Mouse (Mus musculus) adrenal gland, postnatal 14 days (tissue): Measurements from ENCODE around the gene Lnpep. TPM values are rescaled to one million over a fixed set of nuclear protein-coding genes. Genes with fewer than 3 reads are reported as not detected.
"Not testable (repeated sequence)": the region's sequence is repeated elsewhere in the genome, so short reads cannot be mapped to it uniquely, and the experiment has no call there.

ENCODE experiments used
- DNase-seq: peaks from one replicate; pipeline ENCODE4 v3.0.0; 2021; ENCODE audit warnings: mixed read lengths
- long read RNA-seq, 2 experiments: library from polyadenylated mRNA; stranded (forward); transcript quantifications; one replicate each; pipeline ENCODE4 v2.0.0; 2021
- total RNA-seq: library from RNA; stranded (reverse); gene quantifications from 2 replicates; pipeline ENCODE4 v1.2.3, GENCODE M21; 2021

The Lnpep gene
- total RNA-seq = 120 and 123 TPM in 2 replicates
- long read RNA-seq, experiment 1, partial matches to known transcripts = 2 of 8 reads
- long read RNA-seq, experiment 1, other reads (novel, unspliced or antisense) = 6 of 8 reads
- long read RNA-seq, experiment 2, full-length matches to known transcripts = 2 of 8 reads
- long read RNA-seq, experiment 2, partial matches to known transcripts = 1 of 8 reads
- long read RNA-seq, experiment 2, other reads (novel, unspliced or antisense) = 5 of 8 reads

DNA sequence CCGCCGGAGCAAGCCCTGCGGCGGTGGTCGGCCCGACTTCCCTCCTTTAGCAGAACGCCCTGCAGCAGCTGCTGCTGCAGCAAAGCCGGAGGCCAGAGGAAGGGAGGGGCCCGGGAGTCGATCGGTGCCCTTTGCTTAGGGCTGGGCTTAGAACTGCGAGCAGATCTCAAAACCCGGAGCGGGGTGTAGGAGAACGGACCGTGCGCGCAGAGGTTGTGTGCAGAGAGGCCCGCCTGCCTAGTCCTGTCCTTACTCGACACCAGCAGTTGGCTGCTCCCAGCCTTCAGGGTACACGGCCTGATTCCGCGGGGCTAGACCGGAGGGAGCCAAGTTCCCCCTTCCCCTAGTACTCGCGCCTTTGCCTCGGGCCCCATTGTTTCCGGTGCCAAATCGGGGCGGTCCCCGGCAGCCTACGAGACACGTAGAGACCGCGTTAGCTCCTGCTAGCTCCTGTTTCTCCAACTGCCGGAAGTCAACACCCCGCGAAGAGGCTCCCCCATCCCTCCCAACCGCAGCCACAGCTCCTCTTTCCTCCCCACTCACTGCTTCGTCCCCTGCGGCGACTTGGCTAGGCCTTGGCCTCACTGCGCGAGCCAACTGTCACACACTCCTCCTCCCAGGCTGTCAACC lies at the start of gene Lnpep:
Gene Lnpep (minus strand): TSS at position 94 of the 630 bp plus-strand sequence.
- DNase-seq = peak; percentile 95

DNA sequence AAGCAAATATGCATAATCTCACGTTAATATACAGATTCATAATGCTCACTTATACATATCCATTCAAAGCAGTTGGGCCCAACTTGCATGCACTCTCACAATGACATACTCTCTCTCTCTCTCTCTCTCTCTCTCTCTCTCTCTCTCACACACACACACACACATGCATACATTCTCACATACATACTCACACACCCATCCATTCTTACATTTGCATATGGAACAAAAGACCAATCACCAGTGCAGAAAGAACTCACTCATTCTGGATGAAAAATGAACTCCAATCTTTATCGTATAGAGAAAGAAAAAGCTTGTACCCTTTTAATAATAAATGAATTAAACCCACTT lies 31.0 kb upstream of the Lnpep start:
- DNase-seq = no peak

DNA sequence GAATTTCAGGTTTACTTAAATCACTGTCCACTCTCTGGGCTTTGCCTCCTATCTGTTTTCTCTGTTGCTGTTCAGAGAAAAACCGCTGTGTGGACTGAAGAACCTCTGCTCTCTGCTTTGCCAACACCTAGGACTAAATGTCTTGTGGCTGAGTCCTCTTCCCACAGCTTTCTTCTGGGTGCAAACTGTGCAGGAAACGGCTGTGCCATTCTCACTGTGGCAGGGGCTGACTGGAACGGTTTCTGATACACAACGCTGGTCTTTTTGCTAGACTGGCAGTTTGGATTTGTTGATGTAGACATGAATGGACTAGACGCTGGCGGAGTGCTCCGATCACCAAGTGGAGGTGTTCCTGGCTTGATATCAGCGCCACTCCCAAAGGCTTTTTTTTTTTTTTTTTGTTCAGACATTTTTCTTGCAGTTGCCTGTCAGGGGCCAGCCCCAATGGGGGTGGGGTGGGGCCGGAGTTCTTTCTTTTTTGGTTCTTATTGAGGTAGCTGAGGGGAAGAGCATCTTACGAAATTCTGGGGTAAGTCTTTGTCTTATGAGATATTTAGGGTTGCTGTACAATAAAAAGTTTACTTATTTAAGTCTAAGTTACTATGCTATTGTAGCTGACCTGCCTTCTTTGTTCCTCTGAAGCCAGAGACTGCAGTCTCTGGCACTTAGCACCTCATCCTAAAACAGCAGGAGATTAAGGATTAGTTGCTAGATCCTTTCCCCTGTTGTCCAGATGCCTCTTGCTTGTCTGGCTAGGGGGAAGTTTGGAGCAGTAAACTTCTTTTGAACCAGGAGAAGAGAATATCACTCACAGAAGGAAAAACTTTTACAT lies 30.4 kb upstream of the Lnpep start:
- no peak for DNase-seq

DNA sequence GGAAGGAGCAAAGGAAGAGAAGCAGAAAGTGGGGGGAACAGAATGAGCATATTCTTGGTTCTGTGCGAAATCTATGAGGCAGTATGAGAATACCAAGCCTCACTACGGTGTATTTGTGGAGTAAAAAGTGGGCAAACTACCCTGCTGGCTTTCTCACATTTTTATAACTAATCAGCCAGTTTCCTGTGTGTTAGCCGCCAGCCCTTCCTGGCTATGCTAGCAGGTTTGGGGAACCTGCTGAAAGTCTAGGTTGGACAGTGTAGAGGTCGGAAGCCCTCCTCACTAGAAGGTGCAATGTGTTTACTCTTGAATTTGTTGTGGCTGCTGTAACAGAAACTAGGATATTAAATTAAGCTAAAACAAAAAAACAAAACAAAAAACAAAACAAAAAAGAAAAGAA lies 27.7 kb upstream of the Lnpep start:
- no peak for DNase-seq

DNA sequence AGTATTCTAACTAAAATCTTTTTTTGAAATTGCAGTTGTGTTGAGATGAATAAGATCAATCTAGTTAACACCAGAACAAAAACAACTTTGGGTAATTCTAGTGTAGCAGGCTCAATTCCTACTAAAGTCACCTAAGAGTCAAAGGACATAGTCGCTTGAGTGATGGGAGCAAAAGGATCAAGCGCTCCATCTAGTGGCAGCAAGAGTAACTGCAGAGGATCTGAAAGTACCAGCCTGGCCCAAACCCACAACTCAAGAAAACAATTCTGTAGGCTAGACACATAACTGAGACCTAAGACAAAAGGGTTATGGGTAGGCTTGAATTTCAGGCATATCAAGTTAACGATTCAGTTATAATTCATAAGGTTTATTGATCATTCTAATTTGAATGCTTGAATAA lies 20.9 kb upstream of the Lnpep start:
- DNase-seq = peak; percentile 70

DNA sequence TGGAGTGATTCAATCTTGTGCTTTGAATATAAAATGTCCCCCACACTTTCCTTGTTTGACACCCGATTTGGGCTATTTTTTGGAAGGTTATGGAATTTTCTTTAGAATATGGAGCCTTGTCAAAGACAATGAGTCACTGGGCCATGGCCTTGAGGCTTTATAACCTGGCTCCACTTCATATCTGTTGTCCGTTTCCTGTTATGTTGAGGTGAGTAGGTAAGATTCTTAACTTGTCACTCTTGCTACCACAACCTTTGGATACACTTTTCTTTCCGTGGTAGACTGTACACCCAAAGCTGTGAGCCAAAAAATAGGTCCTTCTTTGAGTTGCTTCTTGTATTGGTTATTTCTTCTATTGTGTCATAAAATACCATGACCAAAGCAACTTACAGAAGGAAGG lies 12.5 kb upstream of the Lnpep start:
- no peak for DNase-seq

DNA sequence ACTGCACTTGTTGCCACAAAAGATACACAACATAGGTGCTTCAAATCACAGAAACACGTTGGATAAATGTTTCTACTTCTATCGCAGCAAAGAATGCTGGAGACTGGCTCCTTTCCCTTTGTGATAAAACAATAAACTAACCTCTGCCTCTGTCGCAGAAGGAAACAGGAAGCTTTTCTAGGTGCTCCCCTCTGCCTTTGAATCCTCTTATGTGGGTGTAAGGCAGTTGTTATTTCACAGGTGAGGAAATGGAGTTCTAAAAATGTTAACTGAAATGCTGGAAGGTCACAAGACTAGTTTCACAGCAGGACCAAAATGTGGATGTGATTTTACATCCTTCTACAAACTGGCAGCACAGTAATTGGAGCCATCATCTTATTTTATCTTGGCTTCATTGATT lies 11.3 kb upstream of the Lnpep start:
- no peak for DNase-seq

DNA sequence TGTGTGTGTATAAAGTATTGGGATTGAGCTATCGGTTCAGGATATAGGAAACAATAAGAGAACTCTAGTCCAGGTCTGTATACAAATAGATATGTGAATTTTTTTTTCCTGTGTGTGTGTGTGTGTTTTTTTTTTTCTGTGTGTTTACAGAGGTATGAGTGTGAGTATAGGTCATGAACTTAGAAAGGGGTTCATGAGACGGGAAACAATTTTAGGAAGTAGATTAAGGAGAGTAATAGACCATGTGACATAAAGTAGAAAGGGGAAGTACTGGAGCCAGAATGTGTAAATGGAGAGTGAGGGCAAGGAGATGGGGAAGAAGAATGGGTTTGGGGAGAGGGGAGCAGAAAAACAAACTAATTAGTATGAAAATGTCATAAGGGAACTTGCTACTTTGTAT lies 9.2 kb upstream of the Lnpep start:
- no peak for DNase-seq

DNA sequence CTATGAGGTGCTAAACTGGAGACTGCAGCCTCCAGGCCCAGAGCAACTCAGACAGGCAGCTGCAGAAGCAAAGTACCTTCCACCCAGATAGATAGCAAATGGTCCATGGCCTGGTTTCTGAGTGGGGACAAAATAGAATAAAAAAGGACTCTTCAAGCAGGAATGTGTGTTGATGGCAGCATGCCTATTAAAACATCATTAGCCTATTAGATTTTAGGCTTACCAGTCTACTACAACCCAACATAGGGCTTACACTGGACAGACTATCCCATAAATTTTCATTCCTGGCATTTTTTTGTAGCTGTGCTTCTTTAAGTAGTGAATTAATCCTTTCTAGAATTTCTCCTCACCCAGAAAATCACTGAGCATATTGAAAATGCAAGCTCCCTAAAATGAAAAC lies 7.1 kb upstream of the Lnpep start:
- no peak for DNase-seq

DNA sequence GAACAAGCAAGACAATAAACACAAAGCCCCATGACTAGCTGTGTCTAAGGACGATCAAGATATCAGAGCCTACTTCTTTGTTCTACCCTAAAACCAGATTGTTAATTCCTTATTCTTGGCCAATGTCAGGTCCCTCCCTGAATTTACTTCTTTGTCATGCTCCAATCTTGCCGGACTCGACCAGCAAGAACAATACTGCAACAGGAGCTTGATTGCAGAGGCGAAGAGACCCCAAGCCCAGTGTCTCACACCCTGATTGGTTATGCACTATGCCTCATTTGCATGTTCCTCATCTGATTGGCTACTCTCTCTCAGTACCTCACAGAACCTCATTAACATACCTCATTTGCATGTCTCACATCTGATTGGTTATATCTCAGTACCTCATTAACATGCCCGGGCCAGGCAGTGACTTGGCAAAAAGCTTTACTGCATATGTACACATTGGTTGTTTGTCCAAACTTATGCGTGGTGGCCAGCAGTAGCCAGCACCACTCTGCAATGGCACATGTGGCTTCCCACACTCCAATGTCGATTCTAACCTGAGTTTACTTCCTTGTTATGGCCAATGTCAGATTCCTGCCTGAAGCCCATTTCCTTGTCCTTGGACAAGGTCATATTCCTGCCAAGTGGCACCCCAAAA lies 3.5 kb upstream of the Lnpep start:
- not testable (repeated sequence) for DNase-seq

DNA sequence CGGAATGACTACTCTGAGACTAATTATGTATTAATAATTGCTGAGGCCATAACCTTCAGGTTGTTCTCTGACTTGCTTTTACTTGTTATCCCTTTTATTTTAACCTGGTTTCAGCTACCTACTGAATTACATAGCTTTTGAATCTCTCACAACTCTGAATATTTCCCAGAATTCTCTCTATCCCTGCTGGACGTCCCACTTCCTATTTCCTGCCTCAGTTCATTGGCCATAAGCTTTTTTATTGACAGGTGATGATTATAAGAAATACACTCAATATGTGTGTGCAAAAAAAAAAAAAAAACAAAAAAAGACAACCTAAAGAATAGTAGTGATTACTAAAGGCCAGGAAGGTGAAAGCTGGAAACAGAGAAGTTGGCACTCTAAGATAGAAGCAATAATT lies 2.7 kb upstream of the Lnpep start:
- DNase-seq = no peak

DNA sequence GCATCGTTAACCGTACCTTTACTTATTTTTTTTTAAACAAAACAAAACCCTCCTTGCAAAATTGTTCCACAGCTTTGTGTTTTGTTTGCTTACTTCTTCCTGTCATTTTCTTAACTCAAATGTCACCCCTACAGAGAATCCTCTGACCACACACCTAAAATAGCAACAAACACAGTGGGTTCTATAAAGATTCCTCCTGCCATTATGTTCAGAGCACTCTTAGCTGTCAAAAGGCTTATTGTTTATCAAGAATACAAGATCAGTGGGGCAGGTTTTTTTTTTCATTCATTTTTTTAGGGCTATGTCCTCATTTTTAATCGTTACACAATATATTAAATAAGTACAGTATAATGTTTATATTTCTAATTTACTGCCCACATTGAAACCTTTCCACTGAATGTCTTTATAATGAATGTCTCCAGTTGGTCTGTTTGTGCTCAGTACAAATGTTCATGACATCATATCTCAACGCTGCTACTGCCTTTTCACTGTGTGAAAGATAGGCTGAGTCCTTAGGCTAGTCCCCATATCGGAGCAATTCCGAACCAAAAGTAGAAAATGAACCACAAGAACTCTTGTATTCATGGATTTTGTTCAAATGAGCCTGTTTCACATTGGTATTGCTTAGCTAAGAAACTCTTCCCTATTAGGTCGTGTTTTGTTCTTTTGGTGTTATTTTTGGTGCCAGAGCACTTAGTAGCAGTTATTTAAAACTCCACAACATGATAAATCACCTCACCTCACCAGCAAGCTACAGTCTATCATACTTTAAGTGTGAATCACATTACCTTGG lies 1.2 kb upstream of the Lnpep start:
- no peak for DNase-seq

DNA sequence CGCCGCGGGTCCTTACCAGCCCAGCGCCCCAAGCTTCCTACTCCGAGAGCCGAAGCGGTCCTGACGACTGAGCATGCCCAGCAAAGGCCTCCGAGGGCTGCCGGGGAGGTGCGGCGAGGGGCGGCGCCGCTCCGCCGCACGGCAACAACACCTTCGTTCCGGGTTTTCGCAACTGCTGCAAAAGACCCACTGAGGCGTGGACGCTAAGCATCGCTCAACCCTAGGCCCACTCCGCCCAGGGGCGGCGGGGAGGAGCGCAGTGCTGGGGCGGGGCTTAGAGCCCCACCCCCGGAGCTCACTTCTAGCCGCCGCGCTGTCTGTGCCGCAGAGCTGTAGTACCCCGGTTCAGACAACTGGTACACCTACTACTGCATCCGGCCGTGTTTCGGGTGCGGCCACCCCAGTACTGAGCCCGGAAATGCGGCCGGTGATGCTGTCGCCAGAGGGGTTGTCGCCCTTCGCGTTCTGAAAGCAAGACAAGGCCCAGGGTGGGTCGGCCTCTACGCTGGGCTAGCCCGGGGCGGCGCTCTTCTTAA lies 361 bp downstream of the Lnpep start:
- DNase-seq = peak; percentile 98

DNA sequence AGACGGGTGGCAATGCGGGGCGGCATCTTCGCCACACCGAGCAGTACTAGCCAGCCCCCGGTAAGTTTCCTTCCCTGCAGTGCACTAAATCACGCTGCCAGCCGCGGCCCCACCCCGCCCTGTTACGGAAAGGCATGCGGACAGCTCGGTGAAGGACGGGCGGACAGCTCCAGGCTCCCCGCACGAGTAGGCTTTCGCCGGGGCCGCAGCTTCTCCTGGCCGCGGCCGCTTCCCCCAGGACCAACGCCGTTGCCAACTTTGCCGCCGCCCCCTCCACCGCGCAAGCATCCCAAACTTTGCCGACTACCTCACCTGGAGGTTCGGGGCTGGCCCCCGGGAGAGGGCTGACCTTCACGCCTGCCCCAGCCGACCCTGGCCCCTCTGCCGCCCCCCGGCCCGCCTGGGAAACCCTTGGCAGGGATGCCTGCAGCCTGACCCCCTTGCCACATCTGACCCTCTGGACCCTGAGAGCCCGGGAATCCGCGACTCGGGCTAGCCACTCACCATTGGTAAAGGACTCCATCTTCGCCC lies 895 bp downstream of the Lnpep start:
- peak; percentile 89 for DNase-seq

DNA sequence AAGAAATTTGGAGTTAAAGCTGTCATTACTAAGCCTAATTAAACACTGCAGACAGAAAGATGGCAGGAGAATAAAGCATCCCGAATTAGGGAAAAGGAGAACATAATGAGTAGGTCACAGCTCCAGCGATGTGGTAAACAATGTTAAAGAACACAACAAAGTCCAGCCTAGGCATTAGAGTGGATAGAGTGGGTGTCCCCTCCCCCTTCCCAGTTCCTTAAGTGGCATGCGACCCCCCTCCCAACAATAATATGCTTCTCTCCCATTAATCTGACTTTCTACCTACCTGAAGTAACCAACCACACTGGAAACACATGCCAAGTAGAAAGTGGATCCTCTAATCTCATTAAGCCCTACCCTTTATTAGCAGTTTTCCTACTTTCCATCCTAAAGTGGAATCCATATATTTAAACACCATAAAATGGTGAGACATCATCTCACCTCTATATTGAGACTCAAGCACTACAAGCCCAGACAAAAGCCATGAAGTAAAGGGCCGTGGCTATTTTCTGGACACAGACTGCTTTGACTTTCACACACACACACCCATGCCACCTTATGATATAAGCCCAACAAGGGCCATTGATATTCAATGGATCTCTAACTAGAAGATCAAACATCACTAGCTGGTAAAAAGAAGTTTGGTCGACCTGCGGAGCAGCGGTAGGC lies 1.5 kb downstream of the Lnpep start:
- no peak for DNase-seq

DNA sequence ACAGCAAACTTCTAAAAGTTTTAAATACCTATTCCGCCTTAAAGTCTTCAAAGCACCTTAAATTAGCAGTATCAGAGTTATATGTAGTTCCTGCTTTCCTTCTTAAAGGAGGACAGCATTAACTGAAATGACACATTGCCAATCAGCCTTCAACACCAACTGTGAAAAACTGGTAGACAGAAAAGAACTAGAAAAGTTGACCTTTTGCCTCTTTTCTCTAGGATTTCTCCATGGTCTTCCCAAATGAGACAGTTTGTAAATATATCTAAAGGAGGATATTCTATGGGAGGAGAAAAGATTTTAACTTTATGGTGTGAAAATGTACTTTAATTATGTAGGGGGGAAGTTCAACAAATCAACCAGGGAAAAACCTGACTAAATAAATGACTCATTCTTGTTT lies 2.3 kb downstream of the Lnpep start:
- DNase-seq = no peak

DNA sequence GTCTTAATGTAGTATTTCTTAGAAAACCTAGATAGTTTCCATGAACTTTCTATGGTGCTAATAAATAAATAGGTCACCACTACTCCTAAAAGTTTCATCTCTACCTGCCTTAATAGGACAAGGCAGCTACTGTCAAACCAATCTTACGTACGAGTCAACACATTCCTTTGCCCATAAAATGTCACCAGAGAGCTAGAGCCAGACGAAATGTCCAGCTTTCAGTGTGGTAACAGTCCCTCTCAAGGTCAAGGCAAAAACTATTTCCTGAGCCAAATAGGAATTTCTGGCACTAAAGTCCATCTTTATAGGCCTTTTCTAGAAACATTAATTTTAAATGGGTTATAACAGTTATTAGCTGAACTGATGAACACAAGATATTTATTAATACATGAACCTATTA lies 3.3 kb downstream of the Lnpep start:
- peak; percentile 41 for DNase-seq

DNA sequence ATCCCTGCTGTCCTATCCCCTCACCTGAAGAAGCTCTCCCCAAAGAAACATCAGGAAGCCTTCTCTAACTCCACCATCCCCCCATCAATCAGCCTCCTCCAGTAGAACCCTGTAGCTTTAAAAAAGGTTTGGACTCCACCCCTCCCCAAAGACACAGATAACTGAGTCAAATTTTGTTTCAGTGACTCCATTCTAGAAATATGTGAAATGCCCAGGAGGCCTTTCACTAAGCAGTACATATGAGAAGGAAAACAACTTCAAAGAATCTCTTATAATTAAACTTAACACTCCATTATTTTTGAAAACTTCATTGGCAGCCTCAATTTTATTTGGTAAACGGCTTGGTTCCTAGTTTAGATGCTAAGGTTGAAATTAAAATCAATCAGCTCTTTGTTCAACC lies 6.4 kb downstream of the Lnpep start:
- no peak for DNase-seq

DNA sequence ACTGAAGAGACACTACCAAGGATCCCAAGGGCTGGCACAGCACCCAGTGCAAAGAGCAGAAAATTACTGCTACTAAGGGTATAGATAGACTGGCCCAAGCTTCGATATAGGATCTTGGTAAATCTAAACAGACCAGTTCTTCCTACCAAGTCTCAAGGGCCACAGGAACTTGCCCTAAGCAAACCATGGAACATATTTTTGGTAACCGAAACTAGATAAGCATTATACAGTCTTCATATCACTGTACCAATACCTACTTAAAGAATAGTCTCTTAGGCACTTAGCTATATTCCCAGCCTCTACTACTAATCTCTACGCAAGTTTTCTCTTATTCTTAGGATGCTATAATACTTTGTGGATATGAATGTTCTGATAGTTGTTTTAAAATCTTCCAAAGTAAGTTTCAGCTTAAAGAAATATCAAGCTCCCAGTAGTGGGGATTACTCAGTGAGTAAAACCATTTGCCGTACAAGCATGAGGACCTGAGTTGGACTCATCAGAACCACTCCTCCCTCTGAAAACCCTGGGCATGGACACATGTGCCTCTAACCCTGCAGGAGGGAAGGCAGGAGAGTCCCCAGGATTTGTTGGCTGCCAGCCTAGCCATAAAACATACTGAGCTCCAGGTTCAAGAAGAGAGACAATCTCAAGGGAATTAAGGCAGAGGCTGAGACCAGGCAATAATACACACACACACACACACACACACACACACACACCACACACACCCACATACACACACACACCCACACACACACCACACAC lies 7.2 kb downstream of the Lnpep start:
- DNase-seq = peak; percentile 35

DNA sequence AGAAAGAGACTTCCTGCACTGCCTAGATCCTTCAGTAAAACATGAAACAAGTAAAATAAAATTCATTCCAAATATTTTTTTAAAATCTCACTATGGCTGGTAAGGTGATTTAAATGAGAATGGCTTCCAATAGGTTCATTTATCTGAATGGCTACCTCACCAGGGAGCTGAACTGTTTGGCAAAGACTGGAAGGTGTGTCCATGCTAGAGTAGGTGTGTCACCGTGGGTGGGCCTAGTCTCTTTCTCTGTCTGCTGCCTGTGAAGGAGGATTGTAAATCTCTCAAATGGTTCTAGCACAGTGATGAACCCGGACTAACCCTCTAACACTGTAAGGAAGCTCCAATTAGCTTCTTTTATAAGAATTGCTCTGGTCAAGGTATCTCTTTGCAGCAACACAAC lies 12.5 kb downstream of the Lnpep start:
- DNase-seq = no peak
